23 mouse cellular contexts compared by ENCODE assay signal in genomic region chr11:61439170-61439569, GRCm38 (mm10). TPM values are rescaled to one million over a fixed set of nuclear protein-coding genes. Genes with fewer than 3 reads are reported as not detected.
DNase-seq lines count a peak whose midpoint lies in the region; ATAC-seq and TF ChIP-seq lines count a peak whose summit lies in the region.
"Had no signal": no experiment of that assay in that cellular context is flagged by ENCODE, and none has a peak within 500 bp of the region (broad histone marks: within the 10 kb centered on the region; RNA-seq: fewer than 3 reads in every experiment).

No protein-coding gene starts in this region.

- 44% methylated on average over 3 of the region's 3 CpGs for WGBS in lung, postnatal 0 days

- H3K9ac ChIP-seq in MEL (ENCODE audit: control insufficient read depth, low read depth, low read length, poor library complexity, severe bottlenecking) = no peak overlapping the region
- no peak overlapping the region for H3K9ac ChIP-seq in lung, postnatal 0 days (replicated peaks; ENCODE audit: low read depth)
- H3K9ac ChIP-seq: embryonic facial prominence, embryonic 12.5 days; forebrain, embryonic 13.5 days; forebrain, embryonic 15.5 days; forebrain, postnatal 0 days had no signal

- no peak overlapping the region for H3K27ac ChIP-seq in MEL (ENCODE audit: control insufficient read depth, low read depth, low read length)
- H3K27ac ChIP-seq in cortical plate, adult 2 months (ENCODE audit: insufficient read depth, low read length) = peak overlapping the region; percentile 39; the same call in 1 of the 2 replicates
- no peak overlapping the region for H3K27ac ChIP-seq in lung, postnatal 0 days (ENCODE audit: low read length)
- H3K27ac ChIP-seq: embryonic facial prominence, embryonic 10.5 days; embryonic facial prominence, embryonic 12.5 days; forebrain, embryonic 13.5 days; forebrain, embryonic 15.5 days had no signal

- H3K4me1 ChIP-seq in MEL (ENCODE audit: control insufficient read depth in 1 of 2, insufficient read depth in 2 of 2, low read length in 2 of 2) = peaks cover 0 to 3% of the 10 kb centered on the region in 2 experiments; a peak in 1 of 4 replicates
- peaks cover 15% of the 10 kb centered on the region for H3K4me1 ChIP-seq in cortical plate, adult 2 months (ENCODE audit: control insufficient read depth, insufficient read depth, low read length)
- H3K4me1 ChIP-seq in lung, postnatal 0 days (ENCODE audit: insufficient read depth, low read depth, low read length) = no peaks in the 10 kb centered on the region

- no peak for TF ChIP-seq RAD21 in MEL (IDR thresholded peaks at IDR 0.05; ENCODE audit: low read depth, low read length)

- TF ChIP-seq EP300 in MEL (IDR thresholded peaks at IDR 0.05; ENCODE audit: low read depth in 1 of 2, low read length in 2 of 2) = no peak
- TF ChIP-seq EP300 in lung, postnatal 0 days (IDR thresholded peaks at IDR 0.05) = no peak

- no peak overlapping the region for H3K4me2 ChIP-seq in lung, postnatal 0 days (replicated peaks; ENCODE audit: low read depth, low read length)
- H3K4me2 ChIP-seq: embryonic facial prominence, embryonic 12.5 days; forebrain, embryonic 13.5 days; forebrain, embryonic 15.5 days had no signal

- DNase-seq in 416B (ENCODE audit: low read depth) (peak; percentile 33), MEL (ENCODE audit: low read depth, low spot score) (peak; percentile 34)
- DNase-seq in cerebellum, adult 8-10 months = no peak
- DNase-seq in lung, postnatal 0 days (ENCODE audit: low spot score) = no peak
- DNase-seq: adrenal gland, adult 2 months; adrenal gland, postnatal 10 days; adrenal gland, postnatal 25 days; B cell, adult 2 months; cerebellum, adult 11-12 months; cerebellum, adult 2 months; cerebellum, adult 9-11 months; cerebellum, postnatal 14 days; cerebellum, postnatal 36 days; forebrain, postnatal 0 days had no signal

- H3K36me3 ChIP-seq in MEL (ENCODE audit: control insufficient read depth in 1 of 2, insufficient read depth in 2 of 2, low read length in 2 of 2) = no peaks in the 10 kb centered on the region
- H3K36me3 ChIP-seq in lung, postnatal 0 days (ENCODE audit: insufficient read depth, low read length) = no peaks in the 10 kb centered on the region
- H3K36me3 ChIP-seq: embryonic facial prominence, embryonic 10.5 days; embryonic facial prominence, embryonic 12.5 days; forebrain, embryonic 15.5 days; G1E had no signal

- ATAC-seq in lung, postnatal 0 days = no peak
- ATAC-seq: CD4-positive, CD25-positive, alpha-beta regulatory T cell, adult 4 months; forebrain, embryonic 13.5 days; forebrain, embryonic 15.5 days; forebrain, postnatal 0 days had no signal

- H3K4me3 ChIP-seq in MEL (ENCODE audit: control insufficient read depth in 1 of 2, insufficient read depth in 1 of 2, low read depth in 2 of 2, low read length in 2 of 2) = no peak overlapping the region
- no peak overlapping the region for H3K4me3 ChIP-seq in cortical plate, adult 2 months (ENCODE audit: insufficient read depth, low read length)
- H3K4me3 ChIP-seq in lung, postnatal 0 days (ENCODE audit: low read depth, low read length) = no peak overlapping the region
- H3K4me3 ChIP-seq: embryonic facial prominence, embryonic 10.5 days; embryonic facial prominence, embryonic 12.5 days; forebrain, embryonic 13.5 days; forebrain, embryonic 15.5 days had no signal

- TF ChIP-seq CTCF in MEL (IDR thresholded peaks at IDR 0.05 in 2 of 3, conservative IDR thresholded peaks at IDR 0.05 in 1 of 3; ENCODE audit: control insufficient read depth in 1 of 3, insufficient read depth in 1 of 3, low read depth in 2 of 3, low read length in 3 of 3, poor library complexity in 1 of 3, severe bottlenecking in 1 of 3) = no peak
- no peak for TF ChIP-seq CTCF in cortical plate, adult 2 months (IDR thresholded peaks at IDR 0.05; ENCODE audit: extremely low read depth, insufficient read depth, low read length)
- TF ChIP-seq CTCF in lung, postnatal 0 days (IDR thresholded peaks at IDR 0.05) = no peak

- peaks cover 19 to 25% of the 10 kb centered on the region in 2 experiments for H3K27me3 ChIP-seq in MEL (ENCODE audit: control insufficient read depth in 1 of 2, insufficient read depth in 2 of 2, low read length in 2 of 2)
- no peaks in the 10 kb centered on the region for H3K27me3 ChIP-seq in lung, postnatal 0 days (replicated peaks; ENCODE audit: insufficient read depth, low read length)
- H3K27me3 ChIP-seq: embryonic facial prominence, embryonic 12.5 days; forebrain, embryonic 13.5 days; forebrain, embryonic 15.5 days had no signal

- no peaks in the 10 kb centered on the region for H3K79me2 ChIP-seq in MEL (ENCODE audit: control insufficient read depth, insufficient read depth, low read length, poor library complexity)

- H3K9me3 ChIP-seq in MEL (replicated peaks; ENCODE audit: insufficient read depth, low read length) = no peaks in the 10 kb centered on the region
- H3K9me3 ChIP-seq in lung, postnatal 0 days (ENCODE audit: low read length) = no peaks in the 10 kb centered on the region
- H3K9me3 ChIP-seq: embryonic facial prominence, embryonic 10.5 days; embryonic facial prominence, embryonic 12.5 days; forebrain, embryonic 13.5 days; forebrain, embryonic 15.5 days; G1E had no signal

- no peak for TF ChIP-seq POLR2A in MEL (IDR thresholded peaks at IDR 0.05; ENCODE audit: control insufficient read depth in 1 of 2, insufficient read depth in 1 of 2, low read depth in 1 of 2, low read length in 2 of 2, poor library complexity in 1 of 2)
- TF ChIP-seq POLR2A in cortical plate, adult 2 months (IDR thresholded peaks at IDR 0.05; ENCODE audit: extremely low read depth, insufficient read depth, low read length) = no peak

TF ChIP-seq in MEL, 35 proteins besides CTCF, POLR2A, EP300 and RAD21:
- no peak for TF ChIP-seq ZMIZ1 (IDR thresholded peaks at IDR 0.05; ENCODE audit: low read depth, low read length)
- TF ChIP-seq USF2 (IDR thresholded peaks at IDR 0.05; ENCODE audit: borderline replicate concordance in 1 of 2, insufficient read depth in 1 of 2, low read depth in 1 of 2, low read length in 2 of 2) = no peak
- no peak for TF ChIP-seq E2F4 (IDR thresholded peaks at IDR 0.05; ENCODE audit: borderline replicate concordance, low read depth, low read length)
- TF ChIP-seq ZNF384 (IDR thresholded peaks at IDR 0.05; ENCODE audit: low read depth, low read length) = no peak
- no peak for TF ChIP-seq ZKSCAN1 (IDR thresholded peaks at IDR 0.05; ENCODE audit: low read depth, low read length)
- TF ChIP-seq TAL1 (IDR thresholded peaks at IDR 0.05; ENCODE audit: low read length) = no peak
- no peak for TF ChIP-seq MYB (IDR thresholded peaks at IDR 0.05; ENCODE audit: low read depth, low read length)
- no peak for TF ChIP-seq JUND (IDR thresholded peaks at IDR 0.05; ENCODE audit: low read depth, low read length)
- no peak for TF ChIP-seq MEF2A (IDR thresholded peaks at IDR 0.05; ENCODE audit: extremely low read depth, insufficient replicate concordance, low read depth, low read length, poor library complexity, severe bottlenecking)
- no peak for TF ChIP-seq CHD2 (IDR thresholded peaks at IDR 0.05; ENCODE audit: low read length)
- TF ChIP-seq MXI1 (IDR thresholded peaks at IDR 0.05; ENCODE audit: low read depth, low read length) = no peak
- no peak for TF ChIP-seq MAX (IDR thresholded peaks at IDR 0.05; ENCODE audit: low read length)
- TF ChIP-seq MAFK (IDR thresholded peaks at IDR 0.05; ENCODE audit: borderline replicate concordance, low read depth, low read length) = no peak
- TF ChIP-seq BHLHE40 (IDR thresholded peaks at IDR 0.05; ENCODE audit: borderline replicate concordance, low read depth, low read length) = no peak
- TF ChIP-seq NRF1 (IDR thresholded peaks at IDR 0.05; ENCODE audit: insufficient read depth, low read depth, low read length, poor library complexity, severe bottlenecking) = no peak
- no peak for TF ChIP-seq NELFE (IDR thresholded peaks at IDR 0.05; ENCODE audit: low read depth, low read length)
- no peak for TF ChIP-seq HCFC1 (IDR thresholded peaks at IDR 0.05; ENCODE audit: low read depth, low read length)
- TF ChIP-seq KAT2A (conservative IDR thresholded peaks at IDR 0.05; ENCODE audit: low read depth, low read length) = no peak
TF ChIP-seq in MEL: peak in this region for 0.

RNA-seq across cellular contexts. Expression of gene Rnf112, which starts 14.8 kb away (rescaled TPM):
- total RNA-seq in MEL (2012; rRNA removed) = not detected in 2 replicates
- polyA plus RNA-seq in MEL (2012; ENCODE audit: insufficient read depth in 1 of 2, insufficient read length in 2 of 2, low read depth in 1 of 2, low replicate concordance in 2 of 2, missing spikeins in 1 of 2) = not detected
- polyA plus RNA-seq in cortical plate, adult 2 months (2012; rRNA removed) = 453 and 528 TPM in 2 replicates
- polyA plus RNA-seq in lung, postnatal 0 days (2015; fragmentation: Nextera tagmentation; extraction: Ambion mirVana) = 0.24 and 0.32 TPM in 2 replicates
- total RNA-seq: CH12.LX; common myeloid progenitor, adult 5-6 weeks had no signal
- polyA plus RNA-seq: CD4-positive, CD25-positive, alpha-beta regulatory T cell, adult 4 months; G1E had no signal

RNA-seq across cellular contexts. Expression of gene Mfap4, which starts 46.1 kb away (rescaled TPM):
- not detected in 2 replicates for total RNA-seq in MEL (2012; rRNA removed)
- polyA plus RNA-seq in MEL (2012; ENCODE audit: insufficient read depth in 1 of 2, insufficient read length in 2 of 2, low read depth in 1 of 2, low replicate concordance in 2 of 2, missing spikeins in 1 of 2) = not detected
- 3.2 and 4.6 TPM in 2 replicates for polyA plus RNA-seq in cortical plate, adult 2 months (2012; rRNA removed)
- 2,152 and 2,309 TPM in 2 replicates for polyA plus RNA-seq in lung, postnatal 0 days (2015; fragmentation: Nextera tagmentation; extraction: Ambion mirVana)
- total RNA-seq: CH12.LX; common myeloid progenitor, adult 5-6 weeks had no signal
- polyA plus RNA-seq: CD4-positive, CD25-positive, alpha-beta regulatory T cell, adult 4 months; G1E had no signal

RNA-seq across cellular contexts. Expression of gene Mapk7, which starts 55.0 kb away (rescaled TPM):
- 12.6 and 12.7 TPM in 2 replicates for total RNA-seq in MEL (2012; rRNA removed)
- polyA plus RNA-seq in MEL (2012; ENCODE audit: insufficient read depth in 1 of 2, insufficient read length in 2 of 2, low read depth in 1 of 2, low replicate concordance in 2 of 2, missing spikeins in 1 of 2) = 10 to 100 TPM in 1 of 2 experiments, not detected in 1; 25.3 TPM
- polyA plus RNA-seq in cortical plate, adult 2 months (2012; rRNA removed) = 32.2 and 36.7 TPM in 2 replicates
- polyA plus RNA-seq in lung, postnatal 0 days (2015; fragmentation: Nextera tagmentation; extraction: Ambion mirVana) = 36.2 and 39.5 TPM in 2 replicates

Comparison
In these comparisons a context has a peak if more than half of its experiments do, and no peak if none do; other contexts are left out.
1. DNase-seq: peak in 416B (single experiment) and MEL (single experiment); none in cerebellum, adult 8-10 months (single experiment) and lung, postnatal 0 days (single experiment).
2. RNA of gene Rnf112, which starts 14.8 kb away (polyA plus RNA-seq): 453 to 528 TPM in cortical plate, adult 2 months; 0.24 to 0.32 TPM in lung, postnatal 0 days and not detected in MEL; every median in the first group is over 100 times any median in the second.
3. RNA of gene Mfap4, which starts 46.1 kb away (polyA plus RNA-seq): 2,152 to 2,309 TPM in lung, postnatal 0 days; 3.2 to 4.6 TPM in cortical plate, adult 2 months and not detected in MEL; every median in the first group is over 100 times any median in the second.